Comparison of ENCODE assay signal across 8 mouse cellular contexts in the genomic region with DNA sequence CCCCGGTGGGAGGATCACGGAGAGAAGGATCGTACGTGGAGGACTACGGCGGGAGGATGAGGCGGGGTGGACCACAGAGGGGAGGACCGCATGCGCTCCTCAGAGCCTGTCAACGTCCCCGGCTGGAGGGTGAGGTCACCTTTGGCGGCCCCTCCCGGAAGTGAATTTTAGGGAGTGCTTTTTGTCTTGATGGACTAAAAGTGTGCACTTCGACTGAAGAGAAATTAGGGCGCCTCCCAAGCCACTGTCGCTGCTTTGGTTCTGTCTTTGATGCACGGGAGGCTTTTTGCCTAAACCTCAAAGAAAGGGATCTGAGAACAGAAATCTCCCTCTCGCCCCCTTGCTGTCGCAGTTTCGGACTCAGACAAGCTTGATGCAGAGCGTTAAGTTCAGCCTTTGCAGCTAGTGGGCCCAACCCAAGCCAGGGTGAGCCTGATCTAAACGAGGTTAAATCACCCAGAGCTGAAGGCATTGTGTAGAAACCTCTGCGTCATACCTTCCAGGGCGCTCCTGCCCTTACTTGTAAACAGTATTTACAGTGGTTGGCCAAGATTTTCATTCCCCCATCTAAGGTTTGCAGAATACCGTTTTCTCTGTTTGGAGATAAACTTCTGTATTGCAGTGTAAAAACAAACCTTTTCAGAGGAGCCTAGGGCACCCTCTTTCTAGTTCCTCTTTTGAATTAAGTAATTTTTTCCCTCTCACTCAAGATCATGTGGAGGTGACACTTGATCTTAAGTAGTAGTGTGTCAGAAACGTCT. TPM values are rescaled to one million over a fixed set of nuclear protein-coding genes. Genes with fewer than 3 reads are reported as not detected.
DNase-seq lines count a peak whose midpoint lies in the region; ATAC-seq and TF ChIP-seq lines count a peak whose summit lies in the region.

No protein-coding gene starts in this region.

- H3K4me1 ChIP-seq in forebrain, embryonic 11.5 days (replicated peaks; ENCODE audit: control insufficient read depth, insufficient read depth, low read length), result no peaks in the 10 kb centered on the region; the same call in 1 of the 2 replicates
- peaks cover 2% of the 10 kb centered on the region; the same call in 1 of the 2 replicates for H3K4me1 ChIP-seq in small intestine, adult 2 months (ENCODE audit: control insufficient read depth, insufficient read depth, insufficient read length, low read length)

- WGBS in forebrain, embryonic 11.5 days, result 4% methylated on average over 26 of the region's 26 CpGs
- WGBS in small intestine, adult 2 months, result 1% methylated on average over 26 of the region's 26 CpGs

- intact Hi-C loops in heart, postnatal 14 days (cut with DNase I), result loop anchor here (5.0 kb wide), 1 partner anchor 36 kb away; no protein-coding TSS in a partner anchor

- peak overlapping the region; percentile 72 for H3K4me2 ChIP-seq in forebrain, embryonic 11.5 days (ENCODE audit: low read depth, low read length, severe bottlenecking)

- DNase-seq in embryo, embryonic 10 days (ENCODE audit: low spot score), result peak; percentile 13
- no peak for DNase-seq in embryo, embryonic 9.5 days (ENCODE audit: extremely low spot score)
- DNase-seq in adrenal gland, postnatal 36 days, result peak; percentile 78 to 83
- DNase-seq in forebrain, embryonic 11.5 days (ENCODE audit: low spot score), result no peak
- DNase-seq in heart, postnatal 14 days, result peak; percentile 80 to 86
- DNase-seq in kidney, postnatal 4 days, result peak; percentile 72 to 83
- peak; percentile 79 to 84 for DNase-seq in lung, postnatal 4 days

- TF ChIP-seq POLR2A in small intestine, adult 2 months (IDR thresholded peaks at IDR 0.05; ENCODE audit: low read depth, low read length), result no peak

- H3K9me3 ChIP-seq in forebrain, embryonic 11.5 days (ENCODE audit: control insufficient read depth, low read length), result no peaks in the 10 kb centered on the region

- TF ChIP-seq CTCF in small intestine, adult 2 months (IDR thresholded peaks at IDR 0.05; ENCODE audit: extremely low read depth, insufficient read length, insufficient replicate concordance, low read depth, low read length), result no peak

- no peaks in the 10 kb centered on the region for H3K27me3 ChIP-seq in forebrain, embryonic 11.5 days (ENCODE audit: control insufficient read depth, insufficient read depth, low read length)
- H3K27me3 ChIP-seq in small intestine, adult 2 months (ENCODE audit: control insufficient read depth, insufficient read depth, low read length), result no peaks in the 10 kb centered on the region

- H3K4me3 ChIP-seq in forebrain, embryonic 11.5 days (ENCODE audit: low read depth, low read length), result peak overlapping the region; percentile 86
- peak overlapping the region; percentile 94 for H3K4me3 ChIP-seq in small intestine, adult 2 months (ENCODE audit: low read depth, low read length)

- peak overlapping the region; percentile 54 for H3K27ac ChIP-seq in forebrain, embryonic 11.5 days (ENCODE audit: low read depth, low read length)
- peak overlapping the region; percentile 99 for H3K27ac ChIP-seq in small intestine, adult 2 months (ENCODE audit: insufficient read depth, low read depth, low read length)

- peak overlapping the region; percentile 75 for H3K9ac ChIP-seq in forebrain, embryonic 11.5 days (ENCODE audit: low read length)

- peak; percentile 70 for ATAC-seq in forebrain, embryonic 11.5 days (replicated peaks; ENCODE audit: low FRiP score)

- H3K36me3 ChIP-seq in forebrain, embryonic 11.5 days (ENCODE audit: control insufficient read depth, insufficient read depth, low read length), result no peaks in the 10 kb centered on the region; the same call in 1 of the 2 replicates
- 0 out of 2 replicates have a peak, but pooled peaks cover 2% of the 10 kb centered on the region for H3K36me3 ChIP-seq in small intestine, adult 2 months (ENCODE audit: control insufficient read depth, insufficient read depth, low read length)

RNA-seq across cellular contexts. Expression of gene Atp6v0e, which starts 13.8 kb away (rescaled TPM):
- total RNA-seq in adrenal gland, postnatal 36 days (2021), result 100 to 1,000 TPM; 193 to 224 TPM
- 87.3 and 94.7 TPM in 2 replicates for polyA plus RNA-seq in forebrain, embryonic 11.5 days (2014; fragmentation: Nextera tagmentation; extraction: Ambion mirVana)
- 10 to 100 TPM; 68.1 to 71.3 TPM for total RNA-seq in heart, postnatal 14 days (2021)
- 84.0 and 119 TPM in 2 replicates for polyA plus RNA-seq in small intestine, adult 2 months (2012; rRNA removed)

RNA-seq across cellular contexts. Expression of gene Crebrf, which starts 38.7 kb away (rescaled TPM):
- 10 to 100 TPM; 64.7 to 78.0 TPM for total RNA-seq in adrenal gland, postnatal 36 days (2021)
- 2.8 TPM in 2 replicates for polyA plus RNA-seq in forebrain, embryonic 11.5 days (2014; fragmentation: Nextera tagmentation; extraction: Ambion mirVana)
- 10 to 100 TPM; 44.5 to 49.6 TPM for total RNA-seq in heart, postnatal 14 days (2021)
- polyA plus RNA-seq in small intestine, adult 2 months (2012; rRNA removed), result 0.58 and 2.8 TPM in 2 replicates

Comparison
In these comparisons a context has a peak if more than half of its experiments do, and no peak if none do; other contexts are left out.
1. DNase-seq: peak in embryo, embryonic 10 days (single experiment), adrenal gland, postnatal 36 days (2 of 2), heart, postnatal 14 days (2 of 2), kidney, postnatal 4 days (2 of 2) and lung, postnatal 4 days (2 of 2); none in embryo, embryonic 9.5 days (single experiment) and forebrain, embryonic 11.5 days (single experiment).